Mouse (Mus musculus) right cerebral cortex, postnatal 14 days (tissue): ENCODE results near the gene BC005537.

Experiments
- DNase-seq: peaks from one replicate; pipeline ENCODE4 v3.0.0; 2022

Gene BC005537

GRCm38 (mm10) chr13:24849318-24849717 is 47.9 kb downstream of the BC005537 start:
- no peak for DNase-seq

DNA sequence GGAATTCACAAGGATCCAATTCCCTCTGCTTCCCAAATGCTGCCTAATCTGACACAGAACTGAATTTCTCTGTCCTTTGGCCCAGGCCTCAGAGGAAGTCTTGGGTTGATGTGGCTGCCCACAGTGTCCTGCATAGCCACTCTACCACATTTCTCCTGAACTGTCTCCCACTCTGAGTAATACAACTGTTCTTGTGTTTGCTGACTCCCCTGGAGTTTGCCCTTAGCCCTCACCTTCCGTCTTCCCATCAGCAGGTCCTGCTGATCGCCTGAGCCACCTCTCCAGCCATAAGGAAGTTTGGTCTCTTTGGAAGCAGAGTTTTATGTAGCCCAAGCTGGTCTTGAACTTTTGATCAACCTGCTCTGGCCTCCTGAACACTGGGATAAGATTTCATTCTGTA is 50.5 kb downstream of the BC005537 start:
- DNase-seq = no peak

- DNase-seq = no peak
Observed at GRCm38 (mm10) chr13:24852570-24852969, 51.1 kb downstream of the BC005537 start.

GRCm38 (mm10) chr13:24859115-24859514 is 57.7 kb downstream of the BC005537 start:
- no peak for DNase-seq

- no peak for DNase-seq
Observed at GRCm38 (mm10) chr13:24861084-24861483, 59.6 kb downstream of the BC005537 start.

- no peak for DNase-seq
Observed at GRCm38 (mm10) chr13:24862021-24862420, 60.6 kb downstream of the BC005537 start.

DNA sequence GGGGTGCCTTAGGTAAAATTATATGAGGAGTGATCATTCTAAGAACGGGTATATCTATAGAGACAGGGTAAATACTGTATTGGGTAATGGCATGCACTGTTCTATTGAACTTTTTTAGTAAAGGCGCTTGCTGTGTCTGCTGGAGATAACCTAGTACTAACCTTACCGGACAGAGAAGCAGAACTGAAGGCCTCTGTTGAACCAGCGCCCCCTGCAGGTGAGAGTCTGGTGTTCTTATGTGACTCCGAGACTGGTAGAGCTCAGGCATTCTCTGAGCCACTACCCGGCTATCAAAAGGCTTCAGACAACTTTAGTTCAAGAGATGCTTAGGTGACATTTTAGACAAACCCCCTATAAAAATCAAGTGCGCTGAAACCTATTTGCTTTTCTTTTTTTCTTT is 61.1 kb downstream of the BC005537 start:
- DNase-seq = peak; percentile 67
